Mouse (Mus musculus): ENCODE measurements around the gene Pih1d1.
A peak's percentile ranks its signal among the peaks of the same experiment; 100 is the strongest.

Gene Pih1d1

GRCm38 (mm10) chr7:45193406-45193805 lies 39.3 kb downstream of the Pih1d1 start:
- DNase-seq (ENCODE audit: low spot score in 2 of 2): no peak

- no peak for DNase-seq (ENCODE audit: low spot score in 2 of 2)
Measured at GRCm38 (mm10) chr7:45193871-45194785, 40.0 kb downstream of the Pih1d1 start.

GRCm38 (mm10) chr7:45195341-45196175 lies 41.5 kb downstream of the Pih1d1 start:
- DNase-seq (ENCODE audit: low spot score in 2 of 2): no peak

- no peak for DNase-seq (ENCODE audit: low spot score in 2 of 2)
Measured at GRCm38 (mm10) chr7:45196176-45196535, 42.1 kb downstream of the Pih1d1 start.

- DNase-seq (ENCODE audit: low spot score in 2 of 2): no peak
Measured at GRCm38 (mm10) chr7:45196994-45197393, 42.9 kb downstream of the Pih1d1 start.

- DNase-seq (ENCODE audit: low spot score in 2 of 2): peak in 1 of 2 experiments; percentile 61
Measured at GRCm38 (mm10) chr7:45198435-45198834, 44.3 kb downstream of the Pih1d1 start.

GRCm38 (mm10) chr7:45198961-45199360 lies 44.9 kb downstream of the Pih1d1 start:
- DNase-seq (ENCODE audit: low spot score in 2 of 2): no peak

- DNase-seq (ENCODE audit: low spot score in 2 of 2): no peak
Measured at GRCm38 (mm10) chr7:45202654-45203053, 48.6 kb downstream of the Pih1d1 start.

- peak; percentile 86 to 90 for DNase-seq (ENCODE audit: low spot score in 2 of 2)
Measured at GRCm38 (mm10) chr7:45204380-45205143, 50.5 kb downstream of the Pih1d1 start, which contains the start of gene Ccdc155. Ccdc155 (minus strand) TSS chr7:45204892.

- no peak for DNase-seq (ENCODE audit: low spot score in 2 of 2)
Measured at GRCm38 (mm10) chr7:45208260-45208659, 54.2 kb downstream of the Pih1d1 start.
